Mouse (Mus musculus) hindbrain, embryonic 14.5 days (tissue): ENCODE results near the gene Mettl7a3. TPM values are rescaled to one million over a fixed set of nuclear protein-coding genes. Genes with fewer than 3 reads are reported as not detected.
"Not testable (repeated sequence)": the region's sequence is repeated elsewhere in the genome, so short reads cannot be mapped to it uniquely, and the experiment has no call there.

Experiments used
- ATAC-seq: fragments of 200-750 bp; cut with Nextera tagmentation; 2 replicates; pipeline ENCODE4 v1.8.0; 2017; ENCODE audit warnings: moderate number of reproducible peaks, mild to moderate bottlenecking, moderate TSS enrichment, moderate library complexity; ENCODE audit not compliant: low FRiP score
- DNase-seq: peaks from one replicate; pipeline ENCODE4 v3.0.0-alpha.2; 2015; ENCODE audit warnings: low spot score
- H3K27ac ChIP-seq: fragments of 300-500 bp; sonication (generic); 2 replicates; pipeline ENCODE4 v1.5.1; 2014; ENCODE audit warnings: mild to moderate bottlenecking, moderate library complexity
- H3K27me3 ChIP-seq: fragments of 300-500 bp; sonication (generic); 2 replicates; pipeline ENCODE4 v1.6.1; 2014; ENCODE audit warnings: mild to moderate bottlenecking, low read length, mixed read lengths; ENCODE audit not compliant: control insufficient read depth, insufficient read depth
- H3K36me3 ChIP-seq: fragments of 300-500 bp; sonication (generic); replicated peaks from 2 replicates; pipeline ENCODE4 v1.6.1; 2014; ENCODE audit not compliant: control insufficient read depth, insufficient read depth
- H3K4me1 ChIP-seq: fragments of 300-500 bp; sonication (generic); replicated peaks from 2 replicates; pipeline ENCODE4 v1.6.1; 2014; ENCODE audit warnings: antibody characterized with exemption, low read length, mixed read lengths; ENCODE audit not compliant: control insufficient read depth, insufficient read depth
- H3K4me2 ChIP-seq: fragments of 300-500 bp; sonication (generic); replicated peaks from 2 replicates; pipeline ENCODE4 v1.6.1; 2014; ENCODE audit warnings: mild to moderate bottlenecking, moderate library complexity
- H3K4me3 ChIP-seq: fragments of 300-500 bp; sonication (generic); replicated peaks from 2 replicates; pipeline ENCODE4 v1.5.1; 2014; ENCODE audit warnings: mild to moderate bottlenecking, low read length
- H3K9ac ChIP-seq: fragments of 300-500 bp; sonication (generic); 2 replicates; pipeline ENCODE4 v1.6.1; 2014
- H3K9me3 ChIP-seq: fragments of 300-500 bp; sonication (generic); 2 replicates; pipeline ENCODE4 v1.6.1; 2016; ENCODE audit warnings: low read length; ENCODE audit not compliant: control insufficient read depth
- WGBS: fragments of 180-500 bp; shearing (Covaris S2); extraction: QIAGEN DNeasy Blood & Tissue Kit; methylation state at CpG from one replicate; pipeline ENCODE4 v1.1.7; 2014; 5-methylcytosine and 5-hydroxymethylcytosine counted together
- polyA plus RNA-seq: library from polyadenylated mRNA; unstranded; fragments of >200 nt; fragmentation: Nextera tagmentation; extraction: Ambion mirVana; gene quantifications from 2 replicates; pipeline ENCODE4 v1.2.1, GENCODE M21; 2014

Mettl7a3 gene
- polyA plus RNA-seq, 1 experiment from 2014 or later = not detected

GRCm38 (mm10) chr15:100325235-100325634 lies 9.5 kb upstream of the Mettl7a3 start:
- 98% methylated on average over 3 of the region's 3 CpGs for WGBS
- Histone ChIP-seq H3K27ac (no peak overlapping the region), H3K4me2 (no peak overlapping the region), H3K9me3 (no peaks in the 10 kb centered on the region), H3K4me3 (no peak overlapping the region), H3K4me1 (no peaks in the 10 kb centered on the region), H3K9ac (no peak overlapping the region), H3K27me3 (no peaks in the 10 kb centered on the region), H3K36me3 (no peaks in the 10 kb centered on the region)
- ATAC-seq = no peak
- DNase-seq = no peak

- WGBS = 68% methylated on average over 3 of the region's 4 CpGs
- H3K27ac ChIP-seq, DNase-seq, H3K9ac ChIP-seq, H3K27me3 ChIP-seq, H3K9me3 ChIP-seq, H3K4me3 ChIP-seq, H3K4me1 ChIP-seq, ATAC-seq, H3K4me2 ChIP-seq, H3K36me3 ChIP-seq: not testable (repeated sequence)
Observed at GRCm38 (mm10) chr15:100328089-100328488, 6.6 kb upstream of the Mettl7a3 start.

- ATAC-seq, H3K27ac ChIP-seq, H3K4me3 ChIP-seq, DNase-seq, H3K9ac ChIP-seq, H3K4me1 ChIP-seq, H3K4me2 ChIP-seq, H3K27me3 ChIP-seq, H3K9me3 ChIP-seq, H3K36me3 ChIP-seq: not testable (repeated sequence)
- 28% methylated on average over 9 of the region's 10 CpGs for WGBS
Observed at GRCm38 (mm10) chr15:100329336-100329735, 5.4 kb upstream of the Mettl7a3 start.

- Histone ChIP-seq H3K36me3 (no peaks in the 10 kb centered on the region), H3K4me3 (no peak overlapping the region), H3K27me3 (no peaks in the 10 kb centered on the region), H3K9me3 (no peaks in the 10 kb centered on the region), H3K4me2 (no peak overlapping the region), H3K9ac (no peak overlapping the region), H3K4me1 (no peaks in the 10 kb centered on the region), H3K27ac (no peak overlapping the region)
- ATAC-seq = no peak
- DNase-seq = no peak
- 61% methylated on average over 7 of the region's 7 CpGs for WGBS
Observed at GRCm38 (mm10) chr15:100330739-100331138, 4.0 kb upstream of the Mettl7a3 start.

- not testable (repeated sequence) for H3K9me3 ChIP-seq, DNase-seq, H3K4me2 ChIP-seq, H3K27me3 ChIP-seq, H3K27ac ChIP-seq, H3K36me3 ChIP-seq, H3K4me1 ChIP-seq, ATAC-seq, H3K9ac ChIP-seq, H3K4me3 ChIP-seq
- WGBS = 44% methylated on average over 2 of the region's 10 CpGs
Observed at GRCm38 (mm10) chr15:100332077-100332961, 2.4 kb upstream of the Mettl7a3 start.

- ATAC-seq, H3K27me3 ChIP-seq, DNase-seq, H3K27ac ChIP-seq, H3K9ac ChIP-seq, H3K4me2 ChIP-seq, H3K4me3 ChIP-seq, H3K36me3 ChIP-seq, H3K4me1 ChIP-seq, H3K9me3 ChIP-seq: not testable (repeated sequence)
Observed at GRCm38 (mm10) chr15:100337328-100337727, 2.6 kb downstream of the Mettl7a3 start.

GRCm38 (mm10) chr15:100337847-100338246 lies 3.1 kb downstream of the Mettl7a3 start:
- WGBS = 47% methylated on average over 10 of the region's 10 CpGs
- not testable (repeated sequence) for H3K4me1 ChIP-seq, H3K9me3 ChIP-seq

GRCm38 (mm10) chr15:100341314-100341980 lies 6.7 kb downstream of the Mettl7a3 start:
- not testable (repeated sequence) for H3K27ac ChIP-seq, H3K4me3 ChIP-seq, H3K27me3 ChIP-seq, H3K9me3 ChIP-seq, H3K4me1 ChIP-seq, DNase-seq, H3K36me3 ChIP-seq, H3K4me2 ChIP-seq, H3K9ac ChIP-seq, ATAC-seq
- WGBS = 81% methylated on average over 4 of the region's 5 CpGs

More at GRCm38 (mm10) chr15:100337847-100338246, 3.1 kb downstream of the Mettl7a3 start:
- not testable (repeated sequence) for H3K4me3 ChIP-seq, H3K27ac ChIP-seq, DNase-seq, H3K9ac ChIP-seq, H3K4me2 ChIP-seq, H3K36me3 ChIP-seq, ATAC-seq, H3K27me3 ChIP-seq

GRCm38 (mm10) chr15:100345484-100345883 lies 10.8 kb downstream of the Mettl7a3 start:
- Histone ChIP-seq H3K36me3 (no peaks in the 10 kb centered on the region), H3K9me3 (no peaks in the 10 kb centered on the region), H3K4me3 (no peak overlapping the region), H3K27ac (no peak overlapping the region), H3K4me1 (no peaks in the 10 kb centered on the region), H3K27me3 (no peaks in the 10 kb centered on the region), H3K9ac (no peak overlapping the region), H3K4me2 (no peak overlapping the region)
- no peak for DNase-seq
- ATAC-seq = no peak
